Mouse (Mus musculus) C2C12 (cell line): ENCODE data around the gene Usp12.

Source experiments
- CTCF ChIP-seq: IDR thresholded peaks from one replicate; pipeline ENCODE4 v1.5.1; 2011; ENCODE audit not compliant: control insufficient read depth, insufficient read depth, insufficient read length
- MAX ChIP-seq: IDR thresholded peaks from one replicate; pipeline ENCODE4 v1.6.1; 2011; ENCODE audit warnings: mild to moderate bottlenecking, control low read depth

DNA sequence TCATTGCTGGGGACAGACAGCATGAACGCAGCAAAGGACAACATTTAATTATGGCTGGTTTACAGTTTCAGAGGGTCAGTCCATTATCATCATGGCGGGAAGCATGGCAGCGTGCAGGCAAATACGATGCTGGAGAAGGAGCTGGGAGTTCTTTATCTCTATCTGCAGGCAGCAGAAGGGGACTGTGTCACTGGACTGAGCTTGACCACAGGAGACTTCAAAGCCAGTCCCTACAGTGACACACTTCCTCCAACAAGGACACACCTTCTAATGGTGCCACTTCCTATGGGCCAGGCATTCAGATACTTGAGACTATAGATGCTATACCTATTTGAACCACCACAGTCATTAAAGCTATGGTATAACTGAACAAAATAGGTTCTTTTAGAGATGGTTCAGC, 20.6 kb upstream of the Usp12 start:
- no peak for TF ChIP-seq CTCF
- no peak for TF ChIP-seq MAX
